8 mouse cellular contexts compared by ENCODE assay signal in the genomic region with DNA sequence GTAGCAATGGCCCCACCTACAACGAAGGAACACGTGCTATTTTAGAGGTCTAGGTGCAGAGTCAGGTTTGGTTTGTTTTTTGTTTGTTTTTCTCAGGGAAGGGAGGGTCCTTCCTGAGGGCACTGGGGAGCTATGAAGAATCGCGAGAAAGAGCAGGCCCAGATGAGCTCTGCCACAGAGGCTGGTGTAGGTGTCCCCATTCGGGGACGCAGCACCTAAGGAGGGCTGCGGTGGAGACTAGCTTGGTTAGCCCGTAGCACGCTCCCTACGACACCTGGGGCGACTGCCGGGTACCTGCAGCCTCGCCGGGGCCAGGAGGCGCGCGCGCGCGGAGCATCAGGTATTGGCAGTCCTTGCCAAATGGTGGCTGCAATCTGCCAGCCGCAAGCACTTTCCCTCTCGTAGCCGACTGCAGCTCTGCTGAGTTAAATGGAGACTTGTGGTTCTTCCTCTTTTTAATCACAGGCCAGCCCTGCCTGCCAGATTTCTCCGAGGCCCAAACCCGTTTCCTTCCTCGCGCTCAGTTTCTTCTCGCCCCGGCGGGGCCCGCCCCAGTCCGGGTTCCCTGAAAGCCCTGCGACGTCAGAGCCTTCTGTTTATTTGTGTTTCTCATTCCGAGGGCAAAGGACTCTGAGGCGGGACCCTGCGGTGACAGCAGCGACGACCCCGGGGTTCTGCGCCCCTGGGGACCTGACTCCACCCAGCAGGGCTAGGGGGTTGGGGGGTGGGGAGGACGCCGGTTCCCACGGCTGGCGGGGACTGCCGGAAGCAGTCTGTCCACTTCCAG. TPM values are rescaled to one million over a fixed set of nuclear protein-coding genes. Genes with fewer than 3 reads are reported as not detected.
A peak's percentile ranks its signal among the peaks of the same experiment; 100 is the strongest.
DNase-seq lines count a peak whose midpoint lies in the region; ATAC-seq and TF ChIP-seq lines count a peak whose summit lies in the region.

No protein-coding gene starts in this region.

- no peaks in the 10 kb centered on the region for H3K27me3 ChIP-seq in lung, postnatal 0 days (replicated peaks; ENCODE audit: insufficient read depth, low read length)

- H3K36me3 ChIP-seq in lung, postnatal 0 days (ENCODE audit: insufficient read depth, low read length) = no peaks in the 10 kb centered on the region

- TF ChIP-seq CTCF in left cerebral cortex, adult 2 months (IDR thresholded peaks at IDR 0.05) = no peak
- no peak for TF ChIP-seq CTCF in lung, postnatal 0 days (IDR thresholded peaks at IDR 0.05)

- H3K4me2 ChIP-seq in lung, postnatal 0 days (replicated peaks; ENCODE audit: low read depth, low read length) = peak overlapping the region; percentile 67

- peak overlapping the region; percentile 81 for H3K27ac ChIP-seq in left cerebral cortex, adult 2 months
- peak overlapping the region; percentile 93 for H3K27ac ChIP-seq in lung, postnatal 0 days (ENCODE audit: low read length)

- H3K4me1 ChIP-seq in lung, postnatal 0 days (ENCODE audit: insufficient read depth, low read depth, low read length) = peaks cover 32% of the 10 kb centered on the region

- ATAC-seq in lung, postnatal 0 days = peak; percentile 6

- 1% methylated on average over 41 of the region's 46 CpGs for WGBS in lung, postnatal 0 days

- peak overlapping the region; percentile 42 for H3K4me3 ChIP-seq in left cerebral cortex, adult 2 months
- H3K4me3 ChIP-seq in lung, postnatal 0 days (ENCODE audit: low read depth, low read length) = peak overlapping the region; percentile 86

- DNase-seq in left cerebral cortex, adult 2 months (ENCODE audit: extremely low spot score in 1 of 2, low spot score in 2 of 2) = peak in 1 of 2 experiments; percentile 46
- no peak for DNase-seq in left cerebral cortex, adult 8-10 months (ENCODE audit: low spot score in 2 of 2)
- peak; percentile 65 to 66 for DNase-seq in cerebellum, postnatal 14 days
- DNase-seq in heart, adult 9 months (ENCODE audit: low spot score in 2 of 2) = peak; percentile 80 to 85
- peak; percentile 80 for DNase-seq in kidney, adult 9 months
- DNase-seq in lung, postnatal 0 days (ENCODE audit: low spot score) = peak; percentile 82
- DNase-seq in right cerebral cortex, postnatal 10 days (ENCODE audit: low spot score in 2 of 2) = peak; percentile 71 to 78
- no peak for DNase-seq in c-Kit-positive CD71-positive TER-119-positive erythroid progenitor cells, embryonic 14.5 days (ENCODE audit: low spot score)

- H3K9ac ChIP-seq in lung, postnatal 0 days (replicated peaks; ENCODE audit: low read depth) = peak overlapping the region; percentile 43

- no peaks in the 10 kb centered on the region for H3K9me3 ChIP-seq in lung, postnatal 0 days (ENCODE audit: low read length)

- intact Hi-C loops in left cerebral cortex, adult 2 months (cut with DNase I) = loop anchor here (5.0 kb wide), 1 partner anchor 126 kb away; a partner anchor contains a TSS

- TF ChIP-seq EP300 in lung, postnatal 0 days (IDR thresholded peaks at IDR 0.05) = peak; percentile 84

RNA-seq across cellular contexts. Expression of a gene that starts 1.1 kb away (rescaled TPM):
- total RNA-seq in left cerebral cortex, adult 2 months (2021) = 10 to 100 TPM; 21.2 to 27.5 TPM
- 10 to 100 TPM; 17.9 to 22.1 (median 19.9) TPM for total RNA-seq in left cerebral cortex, adult 8-10 months (2022)
- polyA plus RNA-seq in lung, postnatal 0 days (2015; fragmentation: Nextera tagmentation; extraction: Ambion mirVana) = 24.4 and 26.2 TPM in 2 replicates

RNA-seq across cellular contexts. Expression of a gene that starts 10.2 kb away (rescaled TPM):
- total RNA-seq in left cerebral cortex, adult 2 months (2021) = 10 to 100 TPM in 1 of 2 experiments, 1 to 10 TPM in 1; 8.9 to 10.5 TPM
- total RNA-seq in left cerebral cortex, adult 8-10 months (2022) = 10 to 100 TPM in 2 of 4 experiments, 1 to 10 TPM in 2; 9.3 to 11.0 (median 9.7) TPM
- 22.7 and 23.4 TPM in 2 replicates for polyA plus RNA-seq in lung, postnatal 0 days (2015; fragmentation: Nextera tagmentation; extraction: Ambion mirVana)

Comparison
In these comparisons a context has a peak if more than half of its experiments do, and no peak if none do; other contexts are left out.
1. DNase-seq: peak in cerebellum, postnatal 14 days (2 of 2), heart, adult 9 months (2 of 2), kidney, adult 9 months (single experiment), lung, postnatal 0 days (single experiment) and right cerebral cortex, postnatal 10 days (2 of 2); none in left cerebral cortex, adult 8-10 months (0 of 2) and c-Kit-positive CD71-positive TER-119-positive erythroid progenitor cells, embryonic 14.5 days (single experiment).